Comparison of ENCODE assay signal across 19 mouse cellular contexts in genomic region chr17:87397088-87397487, GRCm38 (mm10). TPM values are rescaled to one million over a fixed set of nuclear protein-coding genes. Genes with fewer than 3 reads are reported as not detected.
"Had no signal": no experiment of that assay in that cellular context is flagged by ENCODE, and none has a peak within 500 bp of the region (broad histone marks: within the 10 kb centered on the region; RNA-seq: fewer than 3 reads in every experiment).

No protein-coding gene starts in this region.

- H3K36me3 ChIP-seq: limb, embryonic 10.5 days; liver, embryonic 12.5 days; midbrain, embryonic 15.5 days had no signal

- H3K27ac ChIP-seq: limb, embryonic 10.5 days; liver, embryonic 12.5 days; midbrain, embryonic 15.5 days; stomach, postnatal 0 days had no signal

- H3K4me1 ChIP-seq: midbrain, embryonic 15.5 days had no signal

- DNase-seq: kidney, adult 18-20 months; kidney, postnatal 14 days; lung, embryonic 14.5 days; lung, postnatal 4 days; right cerebral cortex, postnatal 25 days; thymus, postnatal 4 days had no signal

- ATAC-seq: liver, embryonic 12.5 days; midbrain, embryonic 15.5 days had no signal

- H3K4me3 ChIP-seq: limb, embryonic 10.5 days; liver, embryonic 12.5 days; midbrain, embryonic 15.5 days had no signal

RNA-seq across cellular contexts. Expression of gene Stpg4, which starts 30.5 kb away (rescaled TPM):
- total RNA-seq: layer of hippocampus, adult 8-10 months; layer of hippocampus, postnatal 14 days; left cerebral cortex, adult 18-20 months had no signal
- polyA plus RNA-seq: kidney, embryonic 14.5 days; large intestine, adult 2 months; limb, embryonic 10.5 days; limb, embryonic 14.5 days; liver, embryonic 12.5 days; liver, embryonic 16.5 days; lung, embryonic 14.5 days; neural tube, embryonic 14.5 days; small intestine, adult 2 months; stomach, postnatal 0 days had no signal
